Mouse (Mus musculus) G1E-ER4 (cell line): Measurements from ENCODE around the gene Cdk4. TPM values are rescaled to one million over a fixed set of nuclear protein-coding genes. Genes with fewer than 3 reads are reported as not detected.

ENCODE experiments used
- GATA1 ChIP-seq: IDR thresholded peaks from one replicate; pipeline ENCODE4 v1.8.0; 2012; ENCODE audit warnings: low read length, inconsistent platforms
- polyA plus RNA-seq: library from polyadenylated mRNA; stranded (reverse); fragments of >175 nt; gene quantifications from 2 replicates; pipeline ENCODE4 v1.2.3, GENCODE M21; 2012

Gene Cdk4
- polyA plus RNA-seq, 1 experiment: 1,725 TPM

- TF ChIP-seq GATA1: no peak
Observed at GRCm38 (mm10) chr10:127048608-127049394, 14.5 kb upstream of the Cdk4 start.

- TF ChIP-seq GATA1: no peak
Observed at GRCm38 (mm10) chr10:127049395-127050118, 13.8 kb upstream of the Cdk4 start.

GRCm38 (mm10) chr10:127050119-127050474 lies 13.2 kb upstream of the Cdk4 start:
- no peak for TF ChIP-seq GATA1

GRCm38 (mm10) chr10:127054646-127055045 lies 8.7 kb upstream of the Cdk4 start:
- TF ChIP-seq GATA1: no peak

- TF ChIP-seq GATA1: no peak
Observed at GRCm38 (mm10) chr10:127055406-127055805, 7.9 kb upstream of the Cdk4 start.

- no peak for TF ChIP-seq GATA1
Observed at GRCm38 (mm10) chr10:127056490-127056889, 6.8 kb upstream of the Cdk4 start.

- no peak for TF ChIP-seq GATA1
Observed at GRCm38 (mm10) chr10:127058161-127058560, 5.2 kb upstream of the Cdk4 start.

- no peak for TF ChIP-seq GATA1
Observed at GRCm38 (mm10) chr10:127058708-127059107, 4.6 kb upstream of the Cdk4 start.

GRCm38 (mm10) chr10:127059174-127059967 lies 4.0 kb upstream of the Cdk4 start:
- no peak for TF ChIP-seq GATA1

- TF ChIP-seq GATA1: no peak
Observed at GRCm38 (mm10) chr10:127059968-127060916, 3.1 kb upstream of the Cdk4 start, which contains the start of gene March9. Gene March9, minus strand, starts transcription at chr10:127060184.

GRCm38 (mm10) chr10:127061085-127061484 lies 2.2 kb upstream of the Cdk4 start:
- no peak for TF ChIP-seq GATA1

- no peak for TF ChIP-seq GATA1
Observed at GRCm38 (mm10) chr10:127061513-127061912, 1.8 kb upstream of the Cdk4 start.

- no peak for TF ChIP-seq GATA1
Observed at GRCm38 (mm10) chr10:127062503-127062902, 831 bp upstream of the Cdk4 start.

GRCm38 (mm10) chr10:127063913-127064870 lies 858 bp downstream of the Cdk4 start:
- no peak for TF ChIP-seq GATA1
